Mouse (Mus musculus): ENCODE measurements around the gene Rab40c. TPM values are rescaled to one million over a fixed set of nuclear protein-coding genes. Genes with fewer than 3 reads are reported as not detected.
A peak's percentile ranks its signal among the peaks of the same experiment; 100 is the strongest.

Gene Rab40c
- total and polyA plus RNA-seq, 3 experiments, result 3.7 to 23.2 TPM; not detected in 1

GRCm38 (mm10) chr17:25882306-25882705 lies 37.2 kb downstream of the Rab40c start:
- no peak for DNase-seq (ENCODE audit: low read depth, low spot score)
- no peaks in the 10 kb centered on the region for H3K9me3 ChIP-seq (replicated peaks; ENCODE audit: insufficient read depth, low read length)
- H3K4me3 ChIP-seq (ENCODE audit: control insufficient read depth in 1 of 2, insufficient read depth in 1 of 2, low read depth in 2 of 2, low read length in 2 of 2), result no peak overlapping the region
- H3K4me1 ChIP-seq (ENCODE audit: control insufficient read depth in 1 of 2, insufficient read depth in 2 of 2, low read length in 2 of 2), result no peaks in the 10 kb centered on the region
- no peak overlapping the region for H3K9ac ChIP-seq (ENCODE audit: control insufficient read depth, low read depth, low read length, poor library complexity, severe bottlenecking)
- H3K27me3 ChIP-seq (ENCODE audit: control insufficient read depth in 1 of 2, insufficient read depth in 2 of 2, low read length in 2 of 2), result no peaks in the 10 kb centered on the region
- no peaks in the 10 kb centered on the region for H3K36me3 ChIP-seq (ENCODE audit: control insufficient read depth in 1 of 2, insufficient read depth in 2 of 2, low read length in 2 of 2)
- no peak for TF ChIP-seq UBTF (IDR thresholded peaks at IDR 0.05; ENCODE audit: borderline replicate concordance, insufficient read depth, low read depth, low read length)
- TF ChIP-seq POLR2AphosphoS5 (IDR thresholded peaks at IDR 0.05; ENCODE audit: borderline replicate concordance, low read depth, low read length), result no peak
- TF ChIP-seq POLR2AphosphoS2 (IDR thresholded peaks at IDR 0.05; ENCODE audit: low read length), result 0 out of 2 replicates have a peak, but pooled peaks have one; percentile 10
- TF ChIP-seq CHD2 (IDR thresholded peaks at IDR 0.05; ENCODE audit: low read length), result no peak
- H3K27ac ChIP-seq (ENCODE audit: control insufficient read depth, low read depth, low read length), result no peak overlapping the region
- no peaks in the 10 kb centered on the region for H3K79me2 ChIP-seq (ENCODE audit: control insufficient read depth, insufficient read depth, low read length, poor library complexity)

DNA sequence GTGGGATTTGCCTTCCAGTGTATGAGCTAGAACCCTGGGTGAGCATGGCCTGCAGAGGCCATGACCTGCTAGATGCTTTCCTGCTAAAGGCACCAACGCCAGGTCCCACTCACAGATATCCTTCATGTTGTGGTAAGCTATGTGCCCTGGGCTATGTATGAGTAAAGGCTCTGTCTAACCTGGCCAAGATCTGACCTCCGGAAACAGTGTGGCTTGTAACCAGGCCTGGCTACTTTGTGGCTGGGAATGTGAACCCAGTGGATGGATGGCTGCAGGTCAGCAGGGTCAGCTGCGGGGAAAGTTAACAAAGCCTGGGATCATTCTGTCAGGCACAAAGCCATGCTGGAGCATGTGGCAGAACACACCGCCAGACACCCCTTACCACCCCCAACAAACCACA lies 37.8 kb downstream of the Rab40c start:
- TF ChIP-seq POLR2A (IDR thresholded peaks at IDR 0.05; ENCODE audit: control insufficient read depth in 1 of 2, insufficient read depth in 1 of 2, low read depth in 1 of 2, low read length in 2 of 2, poor library complexity in 1 of 2) (no peak), POLR2AphosphoS2 (IDR thresholded peaks at IDR 0.05; ENCODE audit: low read length) (peak; percentile 12; the same call in 1 of the 2 replicates)
- Histone ChIP-seq H3K27me3 (ENCODE audit: control insufficient read depth in 1 of 2, insufficient read depth in 2 of 2, low read length in 2 of 2) (no peaks in the 10 kb centered on the region), H3K36me3 (ENCODE audit: control insufficient read depth in 1 of 2, insufficient read depth in 2 of 2, low read length in 2 of 2) (peaks cover 0 to 4% of the 10 kb centered on the region in 2 experiments; a peak in 1 of 4 replicates), H3K4me3 (ENCODE audit: control insufficient read depth in 1 of 2, insufficient read depth in 1 of 2, low read depth in 2 of 2, low read length in 2 of 2) (no peak overlapping the region), H3K27ac (ENCODE audit: control insufficient read depth, low read depth, low read length) (no peak overlapping the region), H3K4me1 (ENCODE audit: control insufficient read depth in 1 of 2, insufficient read depth in 2 of 2, low read length in 2 of 2) (peaks cover 0 to 4% of the 10 kb centered on the region in 2 experiments; a peak in 1 of 4 replicates), H3K79me2 (ENCODE audit: control insufficient read depth, insufficient read depth, low read length, poor library complexity) (no peaks in the 10 kb centered on the region), H3K9me3 (replicated peaks; ENCODE audit: insufficient read depth, low read length) (no peaks in the 10 kb centered on the region), H3K9ac (ENCODE audit: control insufficient read depth, low read depth, low read length, poor library complexity, severe bottlenecking) (no peak overlapping the region)
- DNase-seq (ENCODE audit: low read depth, low spot score), result no peak

GRCm38 (mm10) chr17:25880913-25881641 lies 38.5 kb downstream of the Rab40c start:
- Histone ChIP-seq H3K36me3 (ENCODE audit: control insufficient read depth in 1 of 2, insufficient read depth in 2 of 2, low read length in 2 of 2) (peaks cover 0 to 7% of the 10 kb centered on the region in 2 experiments; a peak in 2 of 4 replicates), H3K79me2 (ENCODE audit: control insufficient read depth, insufficient read depth, low read length, poor library complexity) (no peaks in the 10 kb centered on the region), H3K4me3 (ENCODE audit: control insufficient read depth in 1 of 2, insufficient read depth in 1 of 2, low read depth in 2 of 2, low read length in 2 of 2) (no peak overlapping the region), H3K4me1 (ENCODE audit: control insufficient read depth in 1 of 2, insufficient read depth in 2 of 2, low read length in 2 of 2) (peaks cover 0 to 11% of the 10 kb centered on the region in 2 experiments; a peak in 2 of 4 replicates), H3K9me3 (replicated peaks; ENCODE audit: insufficient read depth, low read length) (no peaks in the 10 kb centered on the region), H3K27ac (ENCODE audit: control insufficient read depth, low read depth, low read length) (no peak overlapping the region), H3K27me3 (ENCODE audit: control insufficient read depth in 1 of 2, insufficient read depth in 2 of 2, low read length in 2 of 2) (no peaks in the 10 kb centered on the region), H3K9ac (ENCODE audit: control insufficient read depth, low read depth, low read length, poor library complexity, severe bottlenecking) (no peak overlapping the region)
- TF ChIP-seq MYC (IDR thresholded peaks at IDR 0.05; ENCODE audit: low read depth, low read length) (no peak), NRF1 (IDR thresholded peaks at IDR 0.05; ENCODE audit: insufficient read depth, low read depth, low read length, poor library complexity, severe bottlenecking) (no peak), RCOR1 (IDR thresholded peaks at IDR 0.05; ENCODE audit: low read depth, low read length) (no peak), CHD2 (IDR thresholded peaks at IDR 0.05; ENCODE audit: low read length) (no peak), SIN3A (IDR thresholded peaks at IDR 0.05; ENCODE audit: low read length) (no peak), BHLHE40 (IDR thresholded peaks at IDR 0.05; ENCODE audit: borderline replicate concordance, low read depth, low read length) (no peak), ZC3H11A (IDR thresholded peaks at IDR 0.05; ENCODE audit: low read depth, low read length) (no peak), POLR2AphosphoS5 (IDR thresholded peaks at IDR 0.05; ENCODE audit: borderline replicate concordance, low read depth, low read length) (no peak), MAX (IDR thresholded peaks at IDR 0.05; ENCODE audit: low read length) (no peak), ELF1 (IDR thresholded peaks at IDR 0.05; ENCODE audit: low read depth, low read length) (no peak)
- no peak for DNase-seq (ENCODE audit: low read depth, low spot score)

Measured in MEL (cell line).